Mouse (Mus musculus): ENCODE data around the gene Tulp2.
"Not testable (repeated sequence)": the region's sequence is repeated elsewhere in the genome, so short reads cannot be mapped to it uniquely, and the experiment has no call there.

Tulp2 gene

GRCm38 (mm10) chr7:45521728-45522184, 40.1 kb downstream of the Tulp2 start:
- peak; percentile 72 for DNase-seq (ENCODE audit: low read depth, low spot score)

DNA sequence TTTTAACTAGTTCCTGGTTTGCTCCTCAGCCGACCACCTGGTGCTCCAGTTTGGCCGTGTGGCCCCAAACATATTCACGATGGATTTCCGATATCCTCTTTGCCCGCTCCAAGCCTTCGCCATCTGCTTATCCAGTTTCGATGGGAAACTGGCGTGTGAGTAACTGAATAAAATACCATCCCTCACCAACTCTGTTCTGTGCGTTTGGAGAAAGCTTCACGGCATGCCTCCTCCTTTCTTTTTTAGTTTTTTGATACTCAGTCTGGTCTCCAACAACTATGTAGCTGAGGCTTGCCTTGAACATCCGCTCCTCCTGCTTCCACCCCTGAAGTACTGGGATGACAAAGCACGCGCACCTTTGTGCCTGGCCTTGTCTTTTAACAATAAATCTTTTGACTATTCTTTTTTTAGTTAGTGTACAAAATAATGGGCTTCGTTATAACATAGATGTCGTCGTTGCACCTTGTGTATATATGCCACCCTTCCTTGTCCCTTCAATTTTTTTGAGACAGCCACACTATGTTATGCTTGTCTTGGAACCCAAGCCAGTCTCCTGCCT, 40.6 kb downstream of the Tulp2 start:
- DNase-seq (ENCODE audit: low read depth, low spot score), result no peak

DNA sequence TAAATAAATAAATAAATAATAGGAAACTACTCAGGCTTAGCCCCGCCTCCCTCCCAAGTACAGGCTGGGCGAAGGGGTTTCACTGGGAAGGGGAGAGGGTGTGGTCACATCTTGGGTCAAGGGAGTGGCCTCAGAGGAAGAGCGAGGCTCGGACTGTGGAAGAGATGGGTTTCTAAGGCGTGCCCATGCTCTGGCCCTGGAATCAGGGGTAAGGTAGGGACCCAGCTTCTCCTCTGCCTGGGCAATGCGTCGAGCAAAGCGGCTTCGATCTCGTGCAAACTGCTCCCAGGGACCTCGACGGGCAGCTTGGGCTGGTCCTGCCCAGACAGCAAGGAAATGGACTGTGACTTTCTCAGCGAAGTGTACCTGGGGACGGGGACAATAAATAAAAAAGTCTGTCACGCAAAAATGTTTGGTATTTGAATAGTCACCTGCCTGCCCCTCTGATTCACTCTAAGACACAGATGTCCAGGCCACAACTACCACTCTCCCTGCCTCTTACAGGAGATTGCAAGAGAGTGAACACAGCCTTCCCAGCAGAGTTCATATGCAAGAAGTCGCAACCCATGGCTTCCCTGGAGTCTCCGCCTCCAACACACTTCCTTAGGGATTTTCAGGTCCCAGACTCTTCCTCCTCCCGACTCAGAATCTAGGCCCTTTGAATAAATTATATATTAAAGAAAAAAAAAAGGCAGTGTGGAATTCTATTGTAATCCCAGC, 41.4 kb downstream of the Tulp2 start:
- no peak for DNase-seq (ENCODE audit: low read depth, low spot score)

GRCm38 (mm10) chr7:45523678-45524170, 42.0 kb downstream of the Tulp2 start:
- no peak for DNase-seq (ENCODE audit: low read depth, low spot score)

- DNase-seq (ENCODE audit: low read depth, low spot score), result no peak
Observed at GRCm38 (mm10) chr7:45524841-45525621, 43.4 kb downstream of the Tulp2 start.

DNA sequence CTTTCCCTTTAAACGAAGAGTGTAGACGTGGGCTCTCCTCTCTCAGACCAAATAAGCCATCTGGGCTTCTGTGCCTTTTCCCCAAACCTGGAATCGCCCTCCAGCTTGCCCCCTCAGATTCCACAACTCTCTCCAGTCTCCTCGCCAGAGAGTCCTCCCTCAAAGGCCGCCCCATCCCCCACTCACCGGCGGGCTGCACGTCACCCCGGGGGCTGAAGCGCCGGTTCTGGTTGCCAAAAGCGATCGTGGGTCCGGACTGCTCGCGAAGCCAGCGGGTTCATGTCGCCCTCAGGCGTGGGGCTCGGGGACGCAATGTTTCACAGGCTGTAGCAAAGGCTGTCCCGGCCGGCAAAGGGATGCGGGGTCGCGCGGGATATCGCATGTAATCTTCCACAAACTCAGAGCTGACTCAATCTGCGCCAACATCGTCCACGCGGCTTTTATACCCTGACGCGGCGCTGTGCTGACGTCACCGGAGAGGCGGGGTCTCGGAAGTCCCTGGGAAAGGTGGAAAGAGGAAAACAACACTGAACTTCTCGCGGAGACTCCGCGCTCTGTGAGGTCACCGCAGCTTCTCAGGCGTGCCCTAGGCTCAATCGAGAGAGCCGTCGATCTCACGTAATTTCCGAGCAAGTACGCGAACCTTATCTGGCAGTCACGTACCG, 44.3 kb downstream of the Tulp2 start, which contains the start of the genes Ppp1r15a and Plekha4:
Ppp1r15a (minus strand) TSS at position 460 of the 665 bp plus-strand sequence.
Plekha4 (plus strand) TSS at position 522 of the 665 bp plus-strand sequence.
- DNase-seq (ENCODE audit: low read depth, low spot score), result peak; percentile 95

DNA sequence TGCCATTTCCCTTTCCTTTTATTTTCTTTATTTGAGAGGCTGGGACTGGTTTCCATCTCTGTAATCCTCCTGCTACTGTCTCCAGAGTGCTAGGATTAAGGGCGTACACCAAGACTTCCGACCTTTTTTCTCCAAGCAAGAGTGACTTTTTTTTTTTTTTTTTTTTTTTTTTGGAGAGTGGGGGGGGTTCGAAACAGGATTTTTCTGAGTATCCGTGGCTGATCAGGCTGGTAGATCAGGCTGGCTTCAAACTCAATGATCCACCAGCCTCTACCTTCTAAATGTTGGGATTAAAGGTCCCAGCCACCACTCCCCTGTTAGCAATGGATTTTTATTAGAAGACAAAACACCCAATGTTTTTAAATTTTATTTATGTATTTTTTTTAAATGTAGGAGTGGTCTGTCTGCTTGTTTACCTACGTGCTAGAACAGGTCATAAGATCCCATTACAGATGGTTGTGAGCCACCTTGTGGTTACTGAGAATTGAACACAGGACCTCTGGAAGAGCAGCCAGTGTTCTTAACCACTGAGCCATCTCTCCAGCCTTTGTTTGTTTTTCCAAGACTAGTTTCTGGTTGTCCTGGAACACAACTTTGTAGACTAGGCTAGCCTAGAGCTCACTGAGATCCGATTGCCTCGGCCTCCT, 44.9 kb downstream of the Tulp2 start:
- no peak for DNase-seq (ENCODE audit: low read depth, low spot score)

DNA sequence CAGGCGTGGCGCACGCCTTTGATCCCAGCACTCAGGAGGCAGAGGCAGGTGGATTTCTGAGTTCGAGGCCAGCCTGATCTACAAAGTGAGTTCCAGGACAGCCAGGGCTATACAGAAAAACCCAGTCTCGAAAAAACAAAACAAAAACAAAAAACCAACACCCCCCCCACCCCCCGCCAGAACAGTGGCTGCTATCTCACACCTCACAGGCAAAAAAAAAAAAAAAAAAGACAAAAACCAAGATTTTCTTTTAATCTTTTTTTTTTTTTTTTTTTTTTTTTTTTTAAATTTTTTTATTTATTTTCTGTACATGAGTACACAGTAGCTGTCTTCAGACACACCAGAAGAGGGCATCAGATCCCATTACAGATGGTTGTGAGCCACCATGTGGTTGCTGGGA, 45.5 kb downstream of the Tulp2 start:
- DNase-seq (ENCODE audit: low read depth, low spot score), result not testable (repeated sequence)

DNA sequence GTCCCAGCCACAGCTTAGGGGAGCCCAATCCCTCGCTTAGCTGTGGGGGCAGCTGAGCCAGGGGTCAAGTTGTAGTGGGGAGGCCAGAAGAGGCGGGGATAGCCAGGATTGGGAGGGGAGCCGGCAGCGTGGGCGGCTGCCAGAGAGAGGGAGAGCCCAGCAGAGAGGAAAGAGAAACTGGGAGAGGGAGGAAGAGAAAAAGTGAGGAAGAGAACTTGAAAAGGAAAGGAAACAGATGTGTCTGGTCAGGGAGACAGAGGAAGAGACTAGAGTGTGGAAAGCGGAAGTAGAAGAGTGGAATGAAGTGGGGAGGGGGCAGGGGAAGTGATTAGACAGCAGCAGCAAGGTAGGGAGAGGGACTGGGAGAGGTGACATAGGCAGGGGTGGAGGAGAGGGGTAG, 47.8 kb downstream of the Tulp2 start:
- DNase-seq (ENCODE audit: low read depth, low spot score), result no peak

DNA sequence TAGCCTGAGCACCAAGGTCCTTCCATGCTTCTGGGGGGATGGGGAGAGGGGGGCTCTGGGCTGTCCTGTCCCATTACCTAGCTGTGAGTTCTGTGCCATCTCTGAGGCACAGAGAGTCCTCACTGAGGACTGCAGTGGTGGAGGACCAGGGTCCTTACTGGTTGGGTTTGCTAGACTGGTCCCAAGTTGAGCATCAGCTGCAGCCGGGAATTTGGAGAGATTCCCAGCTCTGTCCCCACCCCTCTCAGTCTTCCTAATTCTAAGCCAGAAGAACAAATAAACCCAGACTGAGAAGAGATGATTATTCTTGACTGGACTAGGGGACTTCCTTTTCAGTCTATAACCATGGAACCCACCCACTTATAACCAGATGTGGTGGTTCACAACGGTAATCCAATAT, 49.0 kb downstream of the Tulp2 start:
- DNase-seq (ENCODE audit: low read depth, low spot score), result no peak

DNA sequence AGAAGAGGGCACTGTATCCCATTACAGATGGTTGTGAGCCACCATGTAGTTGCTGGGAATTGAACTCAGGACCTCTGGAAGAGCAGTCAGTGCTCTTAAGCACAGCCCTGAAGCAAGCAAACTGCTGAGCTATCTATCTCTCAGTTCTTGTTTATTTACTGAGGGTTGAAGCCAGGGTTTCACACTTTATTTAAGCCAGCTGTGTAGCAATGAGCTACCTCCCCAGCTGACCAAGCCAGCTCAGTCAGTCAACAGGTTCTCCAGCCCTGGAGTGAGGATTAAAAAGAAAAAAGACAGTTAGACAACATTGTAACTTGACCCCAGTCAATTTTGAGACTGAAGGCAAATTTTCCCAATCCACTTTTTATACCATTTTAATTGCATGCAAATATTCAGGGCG, 54.0 kb downstream of the Tulp2 start:
- DNase-seq (ENCODE audit: low read depth, low spot score), result no peak

DNA sequence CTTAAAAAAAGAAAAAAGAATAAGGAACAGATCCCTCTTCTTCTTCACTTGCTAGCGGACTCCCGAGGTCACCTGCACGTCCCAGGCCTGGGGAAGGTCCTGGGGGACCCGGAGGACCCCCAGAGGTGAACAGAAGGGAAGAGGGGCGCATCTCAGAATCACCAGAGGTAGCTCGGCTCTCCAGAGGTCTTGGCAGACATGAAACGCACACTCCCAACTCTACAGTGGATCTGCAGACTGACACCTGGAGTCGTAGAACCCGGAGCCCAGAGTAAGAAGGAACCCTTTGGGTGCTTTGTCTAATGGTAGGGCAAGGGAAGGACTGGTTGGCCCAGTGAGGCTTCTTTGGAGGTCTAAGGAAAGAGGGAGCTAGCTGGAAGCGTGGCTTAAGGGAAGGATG, 55.9 kb downstream of the Tulp2 start:
- no peak for DNase-seq (ENCODE audit: low read depth, low spot score)

- DNase-seq (ENCODE audit: low read depth, low spot score), result no peak
Observed at GRCm38 (mm10) chr7:45538163-45539041, 56.7 kb downstream of the Tulp2 start.

GRCm38 (mm10) chr7:45539095-45539494, 57.4 kb downstream of the Tulp2 start:
- no peak for DNase-seq (ENCODE audit: low read depth, low spot score)

- no peak for DNase-seq (ENCODE audit: low read depth, low spot score)
Observed at GRCm38 (mm10) chr7:45540213-45540612, 58.5 kb downstream of the Tulp2 start.

GRCm38 (mm10) chr7:45544525-45544924, 62.8 kb downstream of the Tulp2 start:
- DNase-seq (ENCODE audit: low read depth, low spot score), result no peak

DNA sequence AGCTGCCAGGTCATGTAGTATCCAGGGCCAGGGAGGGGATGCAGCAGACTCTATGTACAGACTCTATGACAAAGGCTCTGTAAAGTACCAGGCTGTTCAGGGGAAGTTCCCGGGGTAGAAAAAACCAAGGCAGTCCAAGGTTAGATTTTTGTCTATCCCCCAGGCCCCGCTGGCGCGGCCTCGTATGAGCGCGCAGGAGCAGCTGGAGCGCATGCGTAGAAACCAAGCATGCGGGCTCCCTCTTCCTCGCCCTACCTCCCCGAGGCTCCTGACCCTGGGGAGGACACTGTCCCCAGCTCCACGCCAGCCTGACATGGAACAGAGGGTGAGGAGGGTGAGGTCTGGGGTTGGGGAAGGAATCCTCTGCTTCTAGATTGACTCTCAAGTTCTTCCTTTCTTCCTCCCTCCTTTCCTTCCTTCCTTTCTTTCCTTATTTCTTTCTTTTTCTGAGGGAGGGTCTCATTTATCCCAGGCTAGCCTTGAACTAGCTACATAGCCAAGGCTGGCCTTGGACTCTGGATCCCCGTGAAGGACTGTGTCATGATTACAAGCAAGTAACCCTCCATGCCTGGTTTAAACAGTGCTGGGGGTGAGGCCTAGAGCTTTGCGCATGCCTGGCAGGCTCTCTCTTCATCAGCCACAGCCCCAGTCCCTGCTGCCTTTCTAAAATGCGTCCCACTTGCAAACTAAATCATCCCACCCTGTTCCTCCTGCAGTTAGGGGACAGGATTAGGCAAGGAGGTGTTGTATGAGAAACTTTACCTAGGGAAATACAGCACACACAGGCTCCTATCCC, 68.2 kb downstream of the Tulp2 start:
- DNase-seq (ENCODE audit: low read depth, low spot score), result no peak

- DNase-seq (ENCODE audit: low read depth, low spot score), result no peak
Observed at GRCm38 (mm10) chr7:45550821-45551511, 69.3 kb downstream of the Tulp2 start.

GRCm38 (mm10) chr7:45551512-45551883, 69.8 kb downstream of the Tulp2 start:
- peak; percentile 74 for DNase-seq (ENCODE audit: low read depth, low spot score)

Measured in WW6 (cell line).